Mouse (Mus musculus) olfactory bulb, adult 2 months (tissue): ENCODE results near the gene Cep170b.

Experiments
- CTCF ChIP-seq: fragments of 200-500 bp; IDR thresholded peaks from 2 replicates; pipeline ENCODE4 v1.5.1; 2012; ENCODE audit warnings: low read depth, mild to moderate bottlenecking, low read length, moderate library complexity; ENCODE audit not compliant: insufficient read depth
- POLR2A ChIP-seq: fragments of 200-500 bp; IDR thresholded peaks from 2 replicates; pipeline ENCODE4 v1.6.1; 2012; ENCODE audit warnings: mild to moderate bottlenecking, low read depth, low read length, moderate library complexity; ENCODE audit not compliant: insufficient read depth

DNA sequence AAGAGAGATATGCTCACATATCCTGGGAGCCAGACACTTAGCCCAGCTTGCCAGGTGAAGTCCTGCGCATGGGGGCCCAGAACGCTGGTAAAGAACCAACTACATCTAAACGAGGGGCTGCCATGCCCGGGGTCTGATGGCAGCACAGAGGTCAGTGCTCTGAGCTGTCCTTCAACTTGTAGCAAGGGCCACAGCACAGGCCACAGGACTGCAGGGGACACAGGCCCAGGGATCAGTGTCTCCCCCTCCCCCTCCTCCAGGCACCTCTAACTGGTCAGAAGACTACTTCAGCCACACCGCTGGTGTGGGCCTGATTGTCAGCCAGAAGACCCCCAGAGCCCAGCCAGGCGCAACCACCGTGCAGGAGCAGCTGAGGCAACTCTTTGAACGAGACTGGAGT lies 47.9 kb downstream of the Cep170b start:
- TF ChIP-seq CTCF (no peak), POLR2A (no peak)
